Mouse (Mus musculus) erythroid progenitor cell, adult 5-6 weeks (primary cell): ENCODE measurements around the gene Desi1. TPM values are rescaled to one million over a fixed set of nuclear protein-coding genes. Genes with fewer than 3 reads are reported as not detected.

Experiments
- total RNA-seq, 2 experiments: library from RNA; stranded (forward) in 1 of 2; stranded (reverse) in 1 of 2; fragments of 150-400 nt in 1 of 2; fragments of 186-747, 209-891 nt in 1 of 2; gene quantifications; 2 replicates each; pipeline versions ENCODE4 v1.2.3 to v1.2.4; 2015 to 2017; ENCODE audit warnings: low replicate concordance in 2 of 2

The Desi1 gene
- total RNA-seq, 2 experiments from 2014 or later = 7.9 to 21.0 TPM

Other genes starting within 250 kb of the Desi1 start
- 1.7 and 3.2 TPM in 2 replicates for gene Tef, start 231.4 kb downstream of the Desi1 start, total RNA-seq (2015; ENCODE audit: low replicate concordance)
- gene Tef, start 231.4 kb downstream of the Desi1 start, total RNA-seq (2017; ENCODE audit: low replicate concordance) = 1.4 and 2.1 TPM in 2 replicates
- 9.7 and 10.5 TPM in 2 replicates for gene Tob2, start 175.1 kb downstream of the Desi1 start, total RNA-seq (2015; ENCODE audit: low replicate concordance)
- gene Tob2, start 175.1 kb downstream of the Desi1 start, total RNA-seq (2017; ENCODE audit: low replicate concordance) = 8.7 and 9.4 TPM in 2 replicates
- gene Phf5a, start 162.0 kb downstream of the Desi1 start, total RNA-seq (2015; ENCODE audit: low replicate concordance) = 49.0 and 58.3 TPM in 2 replicates
- 18.6 and 46.0 TPM in 2 replicates for gene Phf5a, start 162.0 kb downstream of the Desi1 start, total RNA-seq (2017; ENCODE audit: low replicate concordance)
- 44.4 and 51.5 TPM in 2 replicates for gene Aco2, start 161.6 kb downstream of the Desi1 start, total RNA-seq (2015; ENCODE audit: low replicate concordance)
- gene Aco2, start 161.6 kb downstream of the Desi1 start, total RNA-seq (2017; ENCODE audit: low replicate concordance) = 72.2 and 113 TPM in 2 replicates
- 1.1 and 6.7 TPM in 2 replicates for gene Polr3h, start 107.6 kb downstream of the Desi1 start, total RNA-seq (2015; ENCODE audit: low replicate concordance)
- 6.0 and 9.1 TPM in 2 replicates for gene Polr3h, start 107.6 kb downstream of the Desi1 start, total RNA-seq (2017; ENCODE audit: low replicate concordance)
- gene Csdc2, start 97.1 kb downstream of the Desi1 start, total RNA-seq (2015; ENCODE audit: low replicate concordance) = not detected in 2 replicates
- not detected in 2 replicates for gene Csdc2, start 97.1 kb downstream of the Desi1 start, total RNA-seq (2017; ENCODE audit: low replicate concordance)
- 17.6 and 18.0 TPM in 2 replicates for gene Pmm1, start 72.9 kb downstream of the Desi1 start, total RNA-seq (2015; ENCODE audit: low replicate concordance)
- gene Pmm1, start 72.9 kb downstream of the Desi1 start, total RNA-seq (2017; ENCODE audit: low replicate concordance) = 9.4 and 14.2 TPM in 2 replicates
- gene 1700029P11Rik, start 53.3 kb downstream of the Desi1 start, total RNA-seq (2015; ENCODE audit: low replicate concordance) = not detected in 2 replicates
- gene 1700029P11Rik, start 53.3 kb downstream of the Desi1 start, total RNA-seq (2017; ENCODE audit: low replicate concordance) = not detected in 2 replicates
- gene Xrcc6, start 46.0 kb downstream of the Desi1 start, total RNA-seq (2015; ENCODE audit: low replicate concordance) = 64.9 and 89.3 TPM in 2 replicates
- 104 and 112 TPM in 2 replicates for gene Xrcc6, start 46.0 kb downstream of the Desi1 start, total RNA-seq (2017; ENCODE audit: low replicate concordance)
- 62.7 and 97.3 TPM in 2 replicates for gene Snu13, start 13.7 kb upstream of the Desi1 start, total RNA-seq (2015; ENCODE audit: low replicate concordance)
- gene Snu13, start 13.7 kb upstream of the Desi1 start, total RNA-seq (2017; ENCODE audit: low replicate concordance) = 46.7 and 52.1 TPM in 2 replicates
- gene 4930407I10Rik, start 25.3 kb upstream of the Desi1 start, total RNA-seq (2015; ENCODE audit: low replicate concordance) = not detected in 2 replicates
- gene 4930407I10Rik, start 25.3 kb upstream of the Desi1 start, total RNA-seq (2017; ENCODE audit: low replicate concordance) = not detected in 2 replicates
- gene Mei1, start 36.1 kb upstream of the Desi1 start, total RNA-seq (2015; ENCODE audit: low replicate concordance) = not detected in 2 replicates
- gene Mei1, start 36.1 kb upstream of the Desi1 start, total RNA-seq (2017; ENCODE audit: low replicate concordance) = not detected in 2 replicates
- gene Ccdc134, start 94.1 kb upstream of the Desi1 start, total RNA-seq (2015; ENCODE audit: low replicate concordance) = 2.9 and 12.6 TPM in 2 replicates
- gene Ccdc134, start 94.1 kb upstream of the Desi1 start, total RNA-seq (2017; ENCODE audit: low replicate concordance) = 5.5 and 5.8 TPM in 2 replicates
- 40.7 and 42.9 TPM in 2 replicates for gene Srebf2, start 113.3 kb upstream of the Desi1 start, total RNA-seq (2015; ENCODE audit: low replicate concordance)
- 36.2 and 43.0 TPM in 2 replicates for gene Srebf2, start 113.3 kb upstream of the Desi1 start, total RNA-seq (2017; ENCODE audit: low replicate concordance)
- not detected in 2 replicates for gene Shisa8, start 179.0 kb upstream of the Desi1 start, total RNA-seq (2015; ENCODE audit: low replicate concordance)
- not detected in 2 replicates for gene Shisa8, start 179.0 kb upstream of the Desi1 start, total RNA-seq (2017; ENCODE audit: low replicate concordance)
- 13.4 and 15.5 TPM in 2 replicates for gene Tnfrsf13c, start 190.5 kb upstream of the Desi1 start, total RNA-seq (2015; ENCODE audit: low replicate concordance)
- 6.7 and 11.9 TPM in 2 replicates for gene Tnfrsf13c, start 190.5 kb upstream of the Desi1 start, total RNA-seq (2017; ENCODE audit: low replicate concordance)
- gene Cenpm, start 210.9 kb upstream of the Desi1 start, total RNA-seq (2015; ENCODE audit: low replicate concordance) = 50.7 and 56.2 TPM in 2 replicates
- gene Cenpm, start 210.9 kb upstream of the Desi1 start, total RNA-seq (2017; ENCODE audit: low replicate concordance) = 11.6 and 36.7 TPM in 2 replicates
- not detected in 2 replicates for gene 1500009C09Rik, start 218.5 kb upstream of the Desi1 start, total RNA-seq (2015; ENCODE audit: low replicate concordance)
- gene 1500009C09Rik, start 218.5 kb upstream of the Desi1 start, total RNA-seq (2017; ENCODE audit: low replicate concordance) = not detected in 2 replicates
- not detected in 2 replicates for gene Sept3, start 241.0 kb upstream of the Desi1 start, total RNA-seq (2015; ENCODE audit: low replicate concordance)
- gene Sept3, start 241.0 kb upstream of the Desi1 start, total RNA-seq (2017; ENCODE audit: low replicate concordance) = not detected in 2 replicates